Mouse (Mus musculus): ENCODE measurements around the gene Sik3.

Gene Sik3

DNA sequence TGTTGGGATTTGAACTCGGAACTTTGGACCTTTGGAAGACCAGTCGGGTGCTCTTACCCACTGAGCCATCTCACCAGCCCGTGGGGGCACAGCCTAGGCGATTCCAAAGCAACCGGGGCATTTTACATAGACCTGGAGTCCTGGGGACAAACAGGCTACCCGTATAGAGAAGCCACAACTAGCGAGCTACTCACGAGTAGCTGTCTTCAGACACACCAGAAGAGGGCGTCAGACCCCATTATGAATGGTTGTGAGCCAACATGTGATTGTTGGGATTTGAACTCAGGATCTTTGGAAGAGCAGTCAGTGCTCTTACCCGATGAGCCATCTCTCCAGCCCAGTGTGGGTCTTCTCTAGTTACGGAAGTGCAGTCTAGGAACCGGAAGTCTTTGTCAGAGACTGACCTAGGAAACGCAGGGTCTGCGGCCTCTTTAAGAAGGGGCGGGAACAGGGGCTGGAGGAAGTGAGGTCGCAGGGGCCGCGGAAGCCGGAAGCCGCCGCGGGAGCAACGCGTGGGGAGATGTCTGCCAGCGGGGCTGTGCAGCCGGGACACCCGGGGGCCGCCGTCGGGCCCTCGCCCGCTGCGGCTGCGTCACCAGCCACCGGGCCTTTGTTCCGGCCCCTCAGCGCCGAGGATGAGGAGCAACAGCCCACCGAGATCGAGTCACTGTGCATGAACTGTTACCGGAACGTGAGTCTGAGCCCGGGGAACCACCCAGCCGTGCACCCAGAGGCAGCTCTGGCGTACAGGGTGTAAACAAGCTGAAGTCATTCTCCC is 260.2 kb downstream of the Sik3 start, which contains the start of gene Zpr1:
Zpr1 (plus strand) TSS at position 388 of the 778 bp plus-strand sequence.
- peak; percentile 88 for DNase-seq (ENCODE audit: low spot score)

Data from urinary bladder, postnatal 14 days (tissue).